Mouse (Mus musculus) E14TG2a.4 (cell line): ENCODE measurements around the gene Slc24a3.

Experiments
- CTCF ChIP-seq: conservative IDR thresholded peaks from 2 replicates; pipeline ENCODE4 v1.5.1; 2014; ENCODE audit warnings: low read length
- POU5F1 ChIP-seq: IDR thresholded peaks from 2 replicates; pipeline ENCODE4 v1.6.1; 2014; ENCODE audit warnings: low read length, borderline replicate concordance

GRCm38 (mm10) chr2:145117762-145118161 lies 49.8 kb upstream of the Slc24a3 start:
- TF ChIP-seq CTCF (no peak), POU5F1 (no peak)
